Mouse (Mus musculus) neural tube, embryonic 13.5 days (tissue): ENCODE results near the gene Kcnk2. TPM values are rescaled to one million over a fixed set of nuclear protein-coding genes. Genes with fewer than 3 reads are reported as not detected.
"Not testable (repeated sequence)": the region's sequence is repeated elsewhere in the genome, so short reads cannot be mapped to it uniquely, and the experiment has no call there.

Experiments used
- ATAC-seq: fragments of 200-750 bp; cut with Nextera tagmentation; 2 replicates; pipeline ENCODE4 v1.8.0; 2017; ENCODE audit warnings: low read depth, mild to moderate bottlenecking, moderate TSS enrichment, moderate library complexity
- H3K27ac ChIP-seq: fragments of 300-500 bp; sonication (generic); replicated peaks from 2 replicates; pipeline ENCODE4 v1.5.1; 2015; ENCODE audit warnings: moderate library complexity, mild to moderate bottlenecking, inconsistent platforms
- H3K27me3 ChIP-seq: fragments of 300-500 bp; sonication (generic); 2 replicates; pipeline ENCODE4 v1.6.1; 2015; ENCODE audit warnings: mild to moderate bottlenecking, inconsistent platforms
- H3K36me3 ChIP-seq: fragments of 300-500 bp; sonication (generic); 2 replicates; pipeline ENCODE4 v1.6.1; 2015; ENCODE audit warnings: mild to moderate bottlenecking, inconsistent platforms
- H3K4me1 ChIP-seq: fragments of 300-500 bp; sonication (generic); replicated peaks from 2 replicates; pipeline ENCODE4 v1.6.1; 2015; ENCODE audit warnings: inconsistent platforms
- H3K4me2 ChIP-seq: fragments of 300-500 bp; sonication (generic); 2 replicates; pipeline ENCODE4 v1.6.1; 2015; ENCODE audit warnings: inconsistent platforms, mild to moderate bottlenecking, moderate library complexity
- H3K4me3 ChIP-seq: fragments of 300-500 bp; sonication (generic); 2 replicates; pipeline ENCODE4 v1.5.1; 2015; ENCODE audit warnings: mild to moderate bottlenecking, inconsistent platforms
- H3K9ac ChIP-seq: fragments of 300-500 bp; sonication (generic); 2 replicates; pipeline ENCODE4 v1.6.1; 2015; ENCODE audit warnings: moderate library complexity, mild to moderate bottlenecking, inconsistent platforms
- H3K9me3 ChIP-seq: fragments of 300-500 bp; sonication (generic); 2 replicates; pipeline ENCODE4 v1.6.1; 2016; ENCODE audit warnings: inconsistent platforms
- WGBS: fragments of 180-500 bp; shearing (Covaris S2); methylation state at CpG from one replicate; pipeline ENCODE4 v1.1.7; 2015; 5-methylcytosine and 5-hydroxymethylcytosine counted together
- polyA plus RNA-seq: library from polyadenylated mRNA; unstranded; fragments of >200 nt; fragmentation: Nextera tagmentation; extraction: Ambion mirVana; gene quantifications from 2 replicates; pipeline ENCODE4 v1.2.1, GENCODE M21; 2015

The Kcnk2 gene
- polyA plus RNA-seq, 1 experiment from 2014 or later: 15.0 TPM

GRCm38 (mm10) chr1:189253207-189253606 is 148.9 kb downstream of the Kcnk2 start:
- Histone ChIP-seq H3K4me2 (no peak overlapping the region), H3K36me3 (peaks cover 8% of the 10 kb centered on the region), H3K27ac (no peak overlapping the region), H3K9ac (no peak overlapping the region), H3K4me1 (no peaks in the 10 kb centered on the region), H3K4me3 (no peak overlapping the region), H3K27me3 (no peaks in the 10 kb centered on the region), H3K9me3 (no peaks in the 10 kb centered on the region)
- WGBS: 65% methylated on average over 3 of the region's 3 CpGs
- ATAC-seq: no peak

GRCm38 (mm10) chr1:189243206-189243605 is 158.9 kb downstream of the Kcnk2 start:
- WGBS: 89% methylated on average over 2 of the region's 2 CpGs
- H3K9me3 ChIP-seq, H3K4me2 ChIP-seq, H3K9ac ChIP-seq, H3K27ac ChIP-seq, ATAC-seq, H3K36me3 ChIP-seq, H3K4me1 ChIP-seq, H3K27me3 ChIP-seq, H3K4me3 ChIP-seq: not testable (repeated sequence)

- H3K27ac ChIP-seq: no peak overlapping the region
- no peak for ATAC-seq
- no peak overlapping the region for H3K9ac ChIP-seq
- H3K36me3 ChIP-seq: no peaks in the 10 kb centered on the region
- no peak overlapping the region for H3K4me3 ChIP-seq
- H3K4me2 ChIP-seq: no peak overlapping the region
- H3K4me1 ChIP-seq: no peaks in the 10 kb centered on the region
- no peaks in the 10 kb centered on the region for H3K9me3 ChIP-seq
- 69% methylated on average over 5 of the region's 5 CpGs for WGBS
- no peaks in the 10 kb centered on the region for H3K27me3 ChIP-seq
Measured at GRCm38 (mm10) chr1:189235261-189235660, 166.8 kb downstream of the Kcnk2 start.

GRCm38 (mm10) chr1:189232829-189233228 is 169.2 kb downstream of the Kcnk2 start:
- Histone ChIP-seq H3K9ac (no peak overlapping the region), H3K4me1 (peaks cover 10% of the 10 kb centered on the region), H3K27me3 (no peaks in the 10 kb centered on the region), H3K4me3 (no peak overlapping the region), H3K27ac (no peak overlapping the region), H3K9me3 (no peaks in the 10 kb centered on the region), H3K4me2 (no peak overlapping the region), H3K36me3 (no peaks in the 10 kb centered on the region)
- WGBS: 88% methylated on average over 6 of the region's 6 CpGs
- ATAC-seq: no peak

GRCm38 (mm10) chr1:189228222-189229084 is 173.6 kb downstream of the Kcnk2 start:
- no peak overlapping the region for H3K4me2 ChIP-seq
- no peaks in the 10 kb centered on the region for H3K9me3 ChIP-seq
- H3K9ac ChIP-seq: no peak overlapping the region
- no peaks in the 10 kb centered on the region for H3K27me3 ChIP-seq
- 67% methylated on average over 19 of the region's 19 CpGs for WGBS
- peaks cover 10% of the 10 kb centered on the region for H3K4me1 ChIP-seq
- no peak overlapping the region for H3K27ac ChIP-seq
- H3K36me3 ChIP-seq: no peaks in the 10 kb centered on the region
- no peak overlapping the region for H3K4me3 ChIP-seq
- ATAC-seq: no peak

GRCm38 (mm10) chr1:189227479-189227878 is 174.6 kb downstream of the Kcnk2 start:
- no peak overlapping the region for H3K4me3 ChIP-seq
- H3K27ac ChIP-seq: no peak overlapping the region
- peaks cover 10% of the 10 kb centered on the region for H3K4me1 ChIP-seq
- no peaks in the 10 kb centered on the region for H3K9me3 ChIP-seq
- 79% methylated on average over 4 of the region's 4 CpGs for WGBS
- H3K36me3 ChIP-seq: no peaks in the 10 kb centered on the region
- ATAC-seq: no peak
- no peak overlapping the region for H3K4me2 ChIP-seq
- no peaks in the 10 kb centered on the region for H3K27me3 ChIP-seq
- no peak overlapping the region for H3K9ac ChIP-seq

- Histone ChIP-seq H3K9me3 (no peaks in the 10 kb centered on the region), H3K4me2 (no peak overlapping the region), H3K27me3 (no peaks in the 10 kb centered on the region), H3K4me3 (no peak overlapping the region), H3K4me1 (peaks cover 7% of the 10 kb centered on the region; the same call in 1 of the 2 replicates), H3K27ac (no peak overlapping the region), H3K36me3 (no peaks in the 10 kb centered on the region), H3K9ac (no peak overlapping the region)
- WGBS: 76% methylated on average over 10 of the region's 10 CpGs
- ATAC-seq: no peak
Measured at GRCm38 (mm10) chr1:189219051-189219450, 183.0 kb downstream of the Kcnk2 start.

- Histone ChIP-seq H3K4me1 (peaks cover 7% of the 10 kb centered on the region; the same call in 1 of the 2 replicates), H3K4me3 (no peak overlapping the region), H3K27ac (no peak overlapping the region), H3K36me3 (no peaks in the 10 kb centered on the region), H3K27me3 (no peaks in the 10 kb centered on the region), H3K4me2 (no peak overlapping the region), H3K9me3 (no peaks in the 10 kb centered on the region), H3K9ac (no peak overlapping the region)
- 88% methylated on average over 11 of the region's 11 CpGs for WGBS
- no peak for ATAC-seq
Measured at GRCm38 (mm10) chr1:189217751-189218564, 184.1 kb downstream of the Kcnk2 start.

GRCm38 (mm10) chr1:189215131-189215530 is 186.9 kb downstream of the Kcnk2 start:
- no peak overlapping the region for H3K9ac ChIP-seq
- H3K4me2 ChIP-seq: no peak overlapping the region
- H3K9me3 ChIP-seq: no peaks in the 10 kb centered on the region
- peaks cover 7% of the 10 kb centered on the region; the same call in 1 of the 2 replicates for H3K4me1 ChIP-seq
- H3K27ac ChIP-seq: no peak overlapping the region
- ATAC-seq: no peak
- H3K27me3 ChIP-seq: no peaks in the 10 kb centered on the region
- H3K36me3 ChIP-seq: peaks cover 10% of the 10 kb centered on the region
- no peak overlapping the region for H3K4me3 ChIP-seq
- WGBS: 71% methylated on average over 9 of the region's 9 CpGs

- Histone ChIP-seq H3K9ac (no peak overlapping the region), H3K27me3 (no peaks in the 10 kb centered on the region), H3K9me3 (no peaks in the 10 kb centered on the region), H3K4me3 (no peak overlapping the region), H3K27ac (no peak overlapping the region), H3K4me1 (peaks cover 7% of the 10 kb centered on the region; the same call in 1 of the 2 replicates), H3K4me2 (no peak overlapping the region), H3K36me3 (peaks cover 13% of the 10 kb centered on the region)
- ATAC-seq: no peak
- 83% methylated on average over 3 of the region's 3 CpGs for WGBS
Measured at GRCm38 (mm10) chr1:189214477-189214876, 187.6 kb downstream of the Kcnk2 start.

- WGBS: 88% methylated on average over 17 of the region's 17 CpGs
- Histone ChIP-seq H3K4me3 (no peak overlapping the region), H3K27ac (no peak overlapping the region), H3K4me1 (no peaks in the 10 kb centered on the region), H3K27me3 (no peaks in the 10 kb centered on the region), H3K9ac (no peak overlapping the region), H3K36me3 (peaks cover 31% of the 10 kb centered on the region), H3K4me2 (no peak overlapping the region), H3K9me3 (no peaks in the 10 kb centered on the region; the same call in 1 of the 2 replicates)
- ATAC-seq: no peak
Measured at GRCm38 (mm10) chr1:189209715-189210108, 192.4 kb downstream of the Kcnk2 start.

GRCm38 (mm10) chr1:189209029-189209714 is 192.9 kb downstream of the Kcnk2 start:
- Histone ChIP-seq H3K4me1 (no peaks in the 10 kb centered on the region), H3K4me3 (no peak overlapping the region), H3K27ac (no peak overlapping the region), H3K9ac (no peak overlapping the region), H3K9me3 (no peaks in the 10 kb centered on the region; the same call in 1 of the 2 replicates), H3K4me2 (no peak overlapping the region), H3K36me3 (peaks cover 31% of the 10 kb centered on the region), H3K27me3 (no peaks in the 10 kb centered on the region)
- WGBS: 65% methylated on average over 12 of the region's 12 CpGs
- ATAC-seq: no peak
